Mouse (Mus musculus): ENCODE measurements around the gene Plekha7.

DNA sequence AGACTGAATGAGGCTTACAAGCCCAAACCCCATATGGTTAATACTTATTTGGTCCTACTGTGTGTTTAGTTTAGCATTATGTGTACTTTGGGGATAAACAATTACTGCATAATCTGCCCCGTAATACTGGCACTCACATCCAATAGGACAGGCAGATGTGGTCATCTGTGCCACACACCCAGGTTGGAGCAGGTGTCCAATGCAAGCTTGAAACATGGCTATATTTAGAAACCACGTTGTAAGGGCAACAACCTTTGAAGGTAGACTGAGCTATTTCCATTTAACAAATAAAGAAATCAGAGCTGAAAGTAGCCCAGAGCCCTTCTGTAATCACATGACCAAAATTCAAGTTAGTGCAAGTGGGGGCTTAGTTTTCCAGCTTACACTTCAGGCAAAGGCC, 107.6 kb downstream of the Plekha7 start:
- TF ChIP-seq CTCF (IDR thresholded peaks at IDR 0.05; ENCODE audit: extremely low read depth, insufficient read depth, insufficient read length, insufficient replicate concordance), result no peak
- no peak for TF ChIP-seq POLR2A (IDR thresholded peaks at IDR 0.05; ENCODE audit: low read depth, low read length)
